Mouse (Mus musculus) ovary, postnatal 10 days (tissue): ENCODE measurements at regions not wholly inside any gene's neighbourhood (a gene's known extent, or its start where the extent isn't known, plus 50 kb on each side); places are given as distances from the start of the nearest gene placed in this dataset.

Experiments used
- DNase-seq: peaks from one replicate; pipeline ENCODE4 v3.0.0; 2022; ENCODE audit warnings: low spot score

- no peak for DNase-seq
Observed at GRCm38 (mm10) chr12:26068685-26069008, 346.4 kb downstream of the Rnf144a start.

- no peak for DNase-seq
Observed at GRCm38 (mm10) chr12:26067866-26068684, 347.0 kb downstream of the Rnf144a start.

- DNase-seq = no peak
Observed at GRCm38 (mm10) chr12:26060378-26060777, 354.7 kb downstream of the Rnf144a start.

- DNase-seq = no peak
Observed at GRCm38 (mm10) chr12:26059090-26059489, 356.0 kb downstream of the Rnf144a start.

- DNase-seq = no peak
Observed at GRCm38 (mm10) chr12:26057491-26058054, 357.5 kb downstream of the Rnf144a start.

- no peak for DNase-seq
Observed at GRCm38 (mm10) chr12:26046991-26047390, 368.1 kb downstream of the Rnf144a start.

- DNase-seq = no peak
Observed at GRCm38 (mm10) chr12:26045321-26045720, 369.7 kb downstream of the Rnf144a start.

- DNase-seq = no peak
Observed at GRCm38 (mm10) chr12:26012951-26013350, 402.1 kb downstream of the Rnf144a start.

- DNase-seq = no peak
Observed at GRCm38 (mm10) chr12:25994063-25994462, 421.0 kb downstream of the Rnf144a start.

GRCm38 (mm10) chr12:25991801-25992525 lies 423.1 kb downstream of the Rnf144a start:
- no peak for DNase-seq

GRCm38 (mm10) chr12:25982545-25982944 lies 432.5 kb downstream of the Rnf144a start:
- no peak for DNase-seq

GRCm38 (mm10) chr12:25978335-25978734 lies 436.7 kb downstream of the Rnf144a start:
- DNase-seq = no peak

- DNase-seq = no peak
Observed at GRCm38 (mm10) chr12:25958584-25958983, 456.5 kb downstream of the Rnf144a start.

- DNase-seq = no peak
Observed at GRCm38 (mm10) chr12:25957547-25957946, 457.5 kb downstream of the Rnf144a start.

- no peak for DNase-seq
Observed at GRCm38 (mm10) chr12:25947107-25947506, 467.9 kb downstream of the Rnf144a start.

- DNase-seq = no peak
Observed at GRCm38 (mm10) chr12:25946121-25946520, 468.9 kb downstream of the Rnf144a start.

GRCm38 (mm10) chr12:25938856-25939255 lies 476.2 kb downstream of the Rnf144a start:
- no peak for DNase-seq

- DNase-seq = no peak
Observed at GRCm38 (mm10) chr12:25934946-25935345, 480.1 kb downstream of the Rnf144a start.

- DNase-seq = no peak
Observed at GRCm38 (mm10) chr12:25934526-25934925, 480.5 kb downstream of the Rnf144a start.

- no peak for DNase-seq
Observed at GRCm38 (mm10) chr12:25926367-25926766, 488.7 kb downstream of the Rnf144a start.

GRCm38 (mm10) chr12:25924526-25924925 lies 490.5 kb downstream of the Rnf144a start:
- no peak for DNase-seq

GRCm38 (mm10) chr12:25923772-25924171 lies 491.3 kb downstream of the Rnf144a start:
- no peak for DNase-seq

GRCm38 (mm10) chr12:25905614-25906013 lies 509.4 kb downstream of the Rnf144a start:
- DNase-seq = no peak
